Comparison of ENCODE assay signal across 9 mouse cellular contexts in the genomic region with DNA sequence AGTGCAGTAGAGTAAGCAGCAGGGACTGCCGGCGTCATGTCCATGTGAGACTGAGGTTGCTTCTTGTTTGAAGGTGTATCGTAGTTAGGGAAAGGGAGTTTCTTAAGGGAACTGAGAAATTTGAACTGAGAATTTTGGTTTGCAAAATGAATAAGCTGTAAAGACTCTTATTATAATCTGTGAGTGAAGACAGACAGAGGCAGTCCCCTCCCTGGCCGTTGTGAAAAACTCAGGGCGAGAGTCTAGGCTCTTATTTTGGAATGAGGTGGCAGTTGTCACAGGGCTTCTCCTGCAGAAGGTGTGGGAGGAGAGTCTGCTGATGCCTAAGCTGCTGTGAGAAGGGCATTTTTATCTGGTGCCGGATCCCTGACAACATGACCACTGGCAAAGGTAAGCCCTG.
DNase-seq lines count a peak whose midpoint lies in the region; ATAC-seq and TF ChIP-seq lines count a peak whose summit lies in the region.
"Had no signal": no experiment of that assay in that cellular context is flagged by ENCODE, and none has a peak within 500 bp of the region (broad histone marks: within the 10 kb centered on the region; RNA-seq: fewer than 3 reads in every experiment).

No protein-coding gene starts in this region.

- peak overlapping the region; percentile 33; the same call in 1 of the 2 replicates for H3K4me2 ChIP-seq in liver, embryonic 14.5 days (ENCODE audit: low read depth)

- no peaks in the 10 kb centered on the region for H3K36me3 ChIP-seq in heart, embryonic 10.5 days
- no peaks in the 10 kb centered on the region for H3K36me3 ChIP-seq in liver, embryonic 14.5 days (replicated peaks; ENCODE audit: control insufficient read depth, insufficient read depth, low read depth)

- no peaks in the 10 kb centered on the region for H3K9me3 ChIP-seq in heart, embryonic 10.5 days
- no peaks in the 10 kb centered on the region for H3K9me3 ChIP-seq in liver, embryonic 14.5 days (ENCODE audit: control insufficient read depth, low read length)

- H3K4me1 ChIP-seq in heart, embryonic 10.5 days = peaks cover 50% of the 10 kb centered on the region
- H3K4me1 ChIP-seq in liver, embryonic 14.5 days (replicated peaks; ENCODE audit: control insufficient read depth in 2 of 2, insufficient read depth in 2 of 2, low read length in 1 of 2) = peaks cover 45 to 47% of the 10 kb centered on the region in 2 experiments

- DNase-seq in layer of hippocampus, adult 2 months (ENCODE audit: low spot score in 2 of 2) = no peak
- DNase-seq in layer of hippocampus, adult 9-11 months = no peak
- DNase-seq in brain, adult 2 months (ENCODE audit: low read depth, low spot score) = peak; percentile 86
- DNase-seq in heart, embryonic 10.5 days (ENCODE audit: low spot score) = no peak
- DNase-seq in liver, embryonic 14.5 days (ENCODE audit: low read depth in 3 of 3, low spot score in 3 of 3) = no peak
- no peak for DNase-seq in ovary, adult 18-20 months (ENCODE audit: low spot score)
- DNase-seq in gastrocnemius, adult 18-20 months (ENCODE audit: low spot score) = no peak
- DNase-seq: gastrocnemius, postnatal 36 days had no signal

- H3K4me3 ChIP-seq in layer of hippocampus, adult 2 months = peak overlapping the region; percentile 47
- H3K4me3 ChIP-seq in heart, embryonic 10.5 days = peak overlapping the region; percentile 54
- no peak overlapping the region for H3K4me3 ChIP-seq in liver, embryonic 14.5 days (ENCODE audit: insufficient read depth in 1 of 2, low read depth in 2 of 2, low read length in 2 of 2)

- TF ChIP-seq CTCF in layer of hippocampus, adult 2 months (conservative IDR thresholded peaks at IDR 0.05) = no peak; the same call in 1 of the 2 replicates
- TF ChIP-seq CTCF in liver, embryonic 14.5 days (IDR thresholded peaks at IDR 0.05; ENCODE audit: low read depth) = no peak

- 39% methylated on average over 6 of the region's 6 CpGs for WGBS in heart, embryonic 10.5 days
- WGBS in liver, embryonic 14.5 days (ENCODE audit: insufficient replicate concordance) = 57% methylated on average over 6 of the region's 6 CpGs

- no peak overlapping the region for H3K9ac ChIP-seq in liver, embryonic 14.5 days (replicated peaks)

- TF ChIP-seq EP300 in liver, embryonic 14.5 days (IDR thresholded peaks at IDR 0.05; ENCODE audit: low read depth) = no peak

- H3K27ac ChIP-seq in layer of hippocampus, adult 2 months = peak overlapping the region; percentile 88
- H3K27ac ChIP-seq in heart, embryonic 10.5 days = peak overlapping the region; percentile 89
- H3K27ac ChIP-seq in liver, embryonic 14.5 days = peak overlapping the region; percentile 62

- no peaks in the 10 kb centered on the region for H3K27me3 ChIP-seq in heart, embryonic 10.5 days (ENCODE audit: insufficient read depth, poor library complexity, severe bottlenecking)
- no peaks in the 10 kb centered on the region for H3K27me3 ChIP-seq in liver, embryonic 14.5 days (ENCODE audit: control insufficient read depth, insufficient read depth, low read length)

- no peak for ATAC-seq in liver, embryonic 14.5 days (ENCODE audit: insufficient read depth)
- ATAC-seq in megakaryocyte, adult 5-6 weeks (ENCODE audit: poor library complexity, severe bottlenecking) = no peak

Comparison
In these comparisons a context has a peak if more than half of its experiments do, and no peak if none do; other contexts are left out.
1. H3K4me3 ChIP-seq: peak in layer of hippocampus, adult 2 months (single experiment) and heart, embryonic 10.5 days (single experiment); none in liver, embryonic 14.5 days (0 of 2).
2. Peak in every context shown above with its lines, with median percentiles within 50 percentile points of each other: H3K27ac ChIP-seq.